ENCODE assay signal across 17 mouse cellular contexts in the genomic region with DNA sequence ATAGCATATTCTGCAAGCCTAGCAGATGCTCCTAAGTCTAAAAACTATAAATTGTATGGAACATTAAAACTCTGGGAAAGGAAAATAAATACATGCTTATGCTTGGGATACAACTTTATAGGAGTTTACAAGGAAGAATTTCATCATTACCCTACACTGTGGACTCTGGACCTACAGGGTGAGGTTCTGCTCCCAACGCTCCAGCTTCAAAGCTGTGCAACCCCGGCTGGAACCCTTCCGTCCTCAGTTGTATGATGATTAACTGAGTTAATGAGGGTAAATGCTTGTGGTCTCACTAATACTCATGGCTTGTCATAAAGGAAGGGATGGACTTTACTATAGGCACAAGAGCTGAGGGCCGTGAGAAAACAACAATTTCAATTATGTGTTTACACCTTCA.
A peak's percentile ranks its signal among the peaks of the same experiment; 100 is the strongest.
DNase-seq lines count a peak whose midpoint lies in the region; ATAC-seq and TF ChIP-seq lines count a peak whose summit lies in the region.
"Had no signal": no experiment of that assay in that cellular context is flagged by ENCODE, and none has a peak within 500 bp of the region (broad histone marks: within the 10 kb centered on the region; RNA-seq: fewer than 3 reads in every experiment).

No protein-coding gene starts in this region.

- H3K4me3 ChIP-seq in intestine, embryonic 14.5 days (ENCODE audit: low read depth, low read length) = no peak overlapping the region
- H3K4me3 ChIP-seq in kidney, adult 2 months (ENCODE audit: insufficient read depth, low read depth, low read length) = no peak overlapping the region
- no peak overlapping the region for H3K4me3 ChIP-seq in small intestine, adult 2 months (ENCODE audit: low read depth, low read length)
- H3K4me3 ChIP-seq in gastrocnemius, adult 2 months = no peak overlapping the region
- H3K4me3 ChIP-seq: hindbrain, embryonic 15.5 days; neural tube, embryonic 13.5 days had no signal

- no peaks in the 10 kb centered on the region for H3K9me3 ChIP-seq in intestine, embryonic 14.5 days (ENCODE audit: control insufficient read depth, low read length)
- H3K9me3 ChIP-seq: hindbrain, embryonic 15.5 days; neural tube, embryonic 13.5 days had no signal

- no peak overlapping the region for H3K27ac ChIP-seq in intestine, embryonic 14.5 days (ENCODE audit: low read depth)
- H3K27ac ChIP-seq in kidney, adult 2 months (ENCODE audit: insufficient read depth, low read depth, low read length) = no peak overlapping the region
- peak overlapping the region; percentile 85 for H3K27ac ChIP-seq in small intestine, adult 2 months (ENCODE audit: insufficient read depth, low read depth, low read length)
- H3K27ac ChIP-seq in gastrocnemius, adult 2 months = no peak overlapping the region
- H3K27ac ChIP-seq: hindbrain, embryonic 15.5 days; neural tube, embryonic 13.5 days had no signal

- no peak for TF ChIP-seq POLR2A in kidney, adult 2 months (IDR thresholded peaks at IDR 0.05; ENCODE audit: low read depth, low read length)
- TF ChIP-seq POLR2A in small intestine, adult 2 months (IDR thresholded peaks at IDR 0.05; ENCODE audit: low read depth, low read length) = no peak

- H3K4me2 ChIP-seq in intestine, embryonic 14.5 days (ENCODE audit: low read length) = no peak overlapping the region
- H3K4me2 ChIP-seq: heart, embryonic 11.5 days; hindbrain, embryonic 15.5 days; neural tube, embryonic 13.5 days had no signal

- 75% methylated on average over 4 of the region's 4 CpGs for WGBS in intestine, embryonic 14.5 days
- WGBS in kidney, adult 2 months = 43% methylated on average over 4 of the region's 4 CpGs
- 36% methylated on average over 4 of the region's 4 CpGs for WGBS in small intestine, adult 2 months

- no peak for DNase-seq in intestine, embryonic 14.5 days (ENCODE audit: low spot score)
- DNase-seq in kidney, adult 2 months = peak; percentile 83
- peak; percentile 41 to 77 for DNase-seq in kidney, postnatal 25 days
- DNase-seq in gastrocnemius, adult 2 months = no peak
- no peak for DNase-seq in urinary bladder, postnatal 4 days (ENCODE audit: low spot score in 2 of 2)
- no peak for DNase-seq in ovary, postnatal 10 days (ENCODE audit: low spot score)
- DNase-seq: adrenal gland, adult 2 months; cerebellum, postnatal 10 days; gastrocnemius, postnatal 25 days; heart, postnatal 14 days; lung, adult 18-20 months; right cerebral cortex, postnatal 4 days; thymus, adult 2 months had no signal

- no peaks in the 10 kb centered on the region for H3K36me3 ChIP-seq in intestine, embryonic 14.5 days (ENCODE audit: control insufficient read depth, insufficient read depth, low read length)
- no peaks in the 10 kb centered on the region for H3K36me3 ChIP-seq in kidney, adult 2 months (ENCODE audit: control insufficient read depth, insufficient read depth, low read length)
- no peaks in the 10 kb centered on the region for H3K36me3 ChIP-seq in small intestine, adult 2 months (ENCODE audit: control insufficient read depth, insufficient read depth, low read length)
- H3K36me3 ChIP-seq: hindbrain, embryonic 15.5 days; neural tube, embryonic 13.5 days had no signal

- H3K9ac ChIP-seq in intestine, embryonic 14.5 days (ENCODE audit: low read length) = no peak overlapping the region
- H3K9ac ChIP-seq: hindbrain, embryonic 15.5 days; neural tube, embryonic 13.5 days had no signal

- no peak for TF ChIP-seq CTCF in kidney, adult 2 months (conservative IDR thresholded peaks at IDR 0.05; ENCODE audit: insufficient read depth, insufficient read length, low read depth, low read length)
- no peak for TF ChIP-seq CTCF in small intestine, adult 2 months (IDR thresholded peaks at IDR 0.05; ENCODE audit: extremely low read depth, insufficient read length, insufficient replicate concordance, low read depth, low read length)
- TF ChIP-seq CTCF in gastrocnemius, adult 2 months (IDR thresholded peaks at IDR 0.05) = no peak

- no peaks in the 10 kb centered on the region for H3K4me1 ChIP-seq in intestine, embryonic 14.5 days (replicated peaks; ENCODE audit: control insufficient read depth, insufficient read depth, low read length)
- H3K4me1 ChIP-seq in kidney, adult 2 months (ENCODE audit: control insufficient read depth, insufficient read depth, low read length) = peaks cover 5% of the 10 kb centered on the region; the same call in 1 of the 2 replicates
- peaks cover 18% of the 10 kb centered on the region for H3K4me1 ChIP-seq in small intestine, adult 2 months (ENCODE audit: control insufficient read depth, insufficient read depth, insufficient read length, low read length)
- H3K4me1 ChIP-seq: hindbrain, embryonic 15.5 days; neural tube, embryonic 13.5 days had no signal

- intact Hi-C loops in gastrocnemius, adult 2 months (cut with DNase I) = no loop called here

- peak; percentile 66; the same call in 1 of the 2 replicates for ATAC-seq in intestine, embryonic 14.5 days (replicated peaks; ENCODE audit: low FRiP score, low TSS enrichment, low read depth)

- H3K27me3 ChIP-seq in intestine, embryonic 14.5 days (replicated peaks; ENCODE audit: control insufficient read depth, insufficient read depth, low read length) = no peaks in the 10 kb centered on the region
- no peaks in the 10 kb centered on the region for H3K27me3 ChIP-seq in kidney, adult 2 months (replicated peaks; ENCODE audit: control insufficient read depth, insufficient read depth, low read length)
- no peaks in the 10 kb centered on the region for H3K27me3 ChIP-seq in small intestine, adult 2 months (ENCODE audit: control insufficient read depth, insufficient read depth, low read length)
- H3K27me3 ChIP-seq: hindbrain, embryonic 15.5 days; neural tube, embryonic 13.5 days had no signal

Comparison
In these comparisons a context has a peak if more than half of its experiments do, and no peak if none do; other contexts are left out.
1. DNase-seq: peak in kidney, adult 2 months (single experiment) and kidney, postnatal 25 days (2 of 2); none in intestine, embryonic 14.5 days (single experiment), gastrocnemius, adult 2 months (single experiment), urinary bladder, postnatal 4 days (0 of 2) and ovary, postnatal 10 days (single experiment).